Mouse (Mus musculus) layer of hippocampus, postnatal 14 days (tissue): Measurements from ENCODE around the gene Kcnq2. TPM values are rescaled to one million over a fixed set of nuclear protein-coding genes. Genes with fewer than 3 reads are reported as not detected.

Experiments used
- DNase-seq, 2 experiments: peaks; one replicate each; pipeline ENCODE4 v3.0.0; 2021 to 2022; ENCODE audit warnings: low spot score in 2 of 2, mixed read lengths in 1 of 2
- long read RNA-seq, 2 experiments: library from polyadenylated mRNA; stranded (forward); transcript quantifications; one replicate each; pipeline ENCODE4 v2.0.0; 2021
- total RNA-seq, 2 experiments: library from RNA; stranded (reverse); gene quantifications; 2 replicates each; pipeline ENCODE4 v1.2.3; 2021

Gene Kcnq2
- 100 to 1,000 TPM; 228 to 235 TPM for total RNA-seq
- long read RNA-seq, experiment 1, full-length matches to known transcripts, result 5 of 39 reads
- long read RNA-seq, experiment 1, partial matches to known transcripts, result 2 of 39 reads
- long read RNA-seq, experiment 1, other reads (novel, unspliced or antisense), result 32 of 39 reads
- long read RNA-seq, experiment 2, full-length matches to known transcripts, result 5 of 60 reads
- long read RNA-seq, experiment 2, partial matches to known transcripts, result 7 of 60 reads
- long read RNA-seq, experiment 2, other reads (novel, unspliced or antisense), result 48 of 60 reads

- no peak for DNase-seq
Observed at GRCm38 (mm10) chr2:181134591-181135445, at the start of gene Kcnq2. Gene Kcnq2, minus strand, starts transcription at chr2:181135300.

- peak in 1 of 2 experiments; percentile 9 for DNase-seq
Observed at GRCm38 (mm10) chr2:181180898-181181297, 45.8 kb upstream of the Kcnq2 start.

- DNase-seq, result no peak
Observed at GRCm38 (mm10) chr2:181178471-181178870, 43.4 kb upstream of the Kcnq2 start.

- no peak for DNase-seq
Observed at GRCm38 (mm10) chr2:181178015-181178414, 42.9 kb upstream of the Kcnq2 start.

GRCm38 (mm10) chr2:181174646-181175045, 39.5 kb upstream of the Kcnq2 start:
- no peak for DNase-seq

- no peak for DNase-seq
Observed at GRCm38 (mm10) chr2:181166469-181166868, 31.4 kb upstream of the Kcnq2 start.

GRCm38 (mm10) chr2:181160821-181161220, 25.7 kb upstream of the Kcnq2 start:
- no peak for DNase-seq

GRCm38 (mm10) chr2:181159771-181160170, 24.7 kb upstream of the Kcnq2 start:
- DNase-seq, result peak; percentile 68 to 84

GRCm38 (mm10) chr2:181159091-181159514, 24.0 kb upstream of the Kcnq2 start:
- peak; percentile 54 to 73 for DNase-seq

GRCm38 (mm10) chr2:181158471-181158870, 23.4 kb upstream of the Kcnq2 start:
- DNase-seq, result no peak

- no peak for DNase-seq
Observed at GRCm38 (mm10) chr2:181157716-181158302, 22.7 kb upstream of the Kcnq2 start.

GRCm38 (mm10) chr2:181157180-181157579, 22.1 kb upstream of the Kcnq2 start:
- DNase-seq, result no peak

GRCm38 (mm10) chr2:181156248-181157121, 21.4 kb upstream of the Kcnq2 start, which contains the start of gene Eef1a2:
Gene Eef1a2, minus strand, starts transcription at chr2:181157014.
- peak; percentile 76 to 77 for DNase-seq

GRCm38 (mm10) chr2:181155801-181156200, 20.7 kb upstream of the Kcnq2 start:
- peak in 1 of 2 experiments; percentile 25 for DNase-seq

GRCm38 (mm10) chr2:181154831-181155415, 19.8 kb upstream of the Kcnq2 start:
- no peak for DNase-seq

GRCm38 (mm10) chr2:181154361-181154760, 19.3 kb upstream of the Kcnq2 start:
- no peak for DNase-seq

GRCm38 (mm10) chr2:181153837-181154236, 18.7 kb upstream of the Kcnq2 start:
- DNase-seq, result peak in 1 of 2 experiments; percentile 19

- DNase-seq, result no peak
Observed at GRCm38 (mm10) chr2:181153131-181153530, 18.0 kb upstream of the Kcnq2 start.

- no peak for DNase-seq
Observed at GRCm38 (mm10) chr2:181152701-181153100, 17.6 kb upstream of the Kcnq2 start.

- DNase-seq, result no peak
Observed at GRCm38 (mm10) chr2:181150281-181150680, 15.2 kb upstream of the Kcnq2 start.
